ENCODE assay signal across 8 mouse cellular contexts in genomic region chr1:75216797-75217585, GRCm38 (mm10). TPM values are rescaled to one million over a fixed set of nuclear protein-coding genes. Genes with fewer than 3 reads are reported as not detected.
DNase-seq lines count a peak whose midpoint lies in the region; ATAC-seq and TF ChIP-seq lines count a peak whose summit lies in the region.
"Had no signal": no experiment of that assay in that cellular context is flagged by ENCODE, and none has a peak within 500 bp of the region (broad histone marks: within the 10 kb centered on the region; RNA-seq: fewer than 3 reads in every experiment).

No protein-coding gene starts in this region.

- H3K4me2 ChIP-seq in kidney, embryonic 15.5 days, result peak overlapping the region; percentile 98
- H3K4me2 ChIP-seq in midbrain, postnatal 0 days (ENCODE audit: low read depth, low read length, poor library complexity, severe bottlenecking), result no peak overlapping the region

- no peak for TF ChIP-seq CTCF in midbrain, postnatal 0 days (IDR thresholded peaks at IDR 0.05)

- 69% methylated on average over 13 of the region's 13 CpGs for WGBS in kidney, embryonic 15.5 days
- 83% methylated on average over 13 of the region's 13 CpGs for WGBS in midbrain, postnatal 0 days
- WGBS in forebrain, embryonic 10.5 days, result 83% methylated on average over 13 of the region's 13 CpGs

- no peak overlapping the region for H3K9ac ChIP-seq in kidney, embryonic 15.5 days
- no peak overlapping the region for H3K9ac ChIP-seq in midbrain, postnatal 0 days (replicated peaks; ENCODE audit: low read length, poor library complexity, severe bottlenecking)

- DNase-seq in thymus, postnatal 14 days, result peak; percentile 39
- no peak for DNase-seq in thymus, adult 18-20 months
- peak; percentile 49 for DNase-seq in gastrocnemius, postnatal 10 days
- no peak for DNase-seq in midbrain, postnatal 0 days (ENCODE audit: low spot score)
- DNase-seq in forebrain, embryonic 10.5 days (ENCODE audit: extremely low spot score, low spot score), result no peak
- DNase-seq in B cell, adult 2 months, result no peak

- no peak for ATAC-seq in kidney, embryonic 15.5 days (replicated peaks; ENCODE audit: low FRiP score)
- ATAC-seq in midbrain, postnatal 0 days (ENCODE audit: low FRiP score), result no peak

- H3K4me3 ChIP-seq in kidney, embryonic 15.5 days (replicated peaks), result peak overlapping the region; percentile 59
- no peak overlapping the region for H3K4me3 ChIP-seq in midbrain, postnatal 0 days (ENCODE audit: low read depth, low read length)
- no peak overlapping the region for H3K4me3 ChIP-seq in forebrain, embryonic 10.5 days

- H3K36me3 ChIP-seq in kidney, embryonic 15.5 days, result peaks cover 44% of the 10 kb centered on the region
- peaks cover 25% of the 10 kb centered on the region for H3K36me3 ChIP-seq in midbrain, postnatal 0 days (ENCODE audit: insufficient read depth, low read length)
- H3K36me3 ChIP-seq in forebrain, embryonic 10.5 days (replicated peaks), result peaks cover 42% of the 10 kb centered on the region

- H3K27me3 ChIP-seq in kidney, embryonic 15.5 days, result peaks cover 51% of the 10 kb centered on the region
- H3K27me3 ChIP-seq in midbrain, postnatal 0 days (ENCODE audit: insufficient read depth, low read length), result peaks cover 12% of the 10 kb centered on the region
- peaks cover 65% of the 10 kb centered on the region for H3K27me3 ChIP-seq in forebrain, embryonic 10.5 days (ENCODE audit: poor library complexity, severe bottlenecking)

- no peaks in the 10 kb centered on the region for H3K9me3 ChIP-seq in kidney, embryonic 15.5 days (replicated peaks)
- H3K9me3 ChIP-seq in midbrain, postnatal 0 days (ENCODE audit: low read length), result no peaks in the 10 kb centered on the region
- no peaks in the 10 kb centered on the region for H3K9me3 ChIP-seq in forebrain, embryonic 10.5 days

- 0 out of 2 replicates have a peak overlapping the region, but pooled peaks have one; percentile 27 for H3K27ac ChIP-seq in kidney, embryonic 15.5 days
- H3K27ac ChIP-seq in midbrain, postnatal 0 days (ENCODE audit: low read depth, low read length), result no peak overlapping the region
- no peak overlapping the region for H3K27ac ChIP-seq in forebrain, embryonic 10.5 days

- peaks cover 63% of the 10 kb centered on the region for H3K4me1 ChIP-seq in kidney, embryonic 15.5 days
- 0 out of 2 replicates have a peak, but pooled peaks cover 4% of the 10 kb centered on the region for H3K4me1 ChIP-seq in midbrain, postnatal 0 days (ENCODE audit: insufficient read depth, low read length)
- peaks cover 33% of the 10 kb centered on the region for H3K4me1 ChIP-seq in forebrain, embryonic 10.5 days

RNA-seq across cellular contexts. Expression of gene Tuba4a, which starts 2.7 kb away (rescaled TPM):
- 100 to 1,000 TPM; 490 to 573 TPM for total RNA-seq in gastrocnemius, postnatal 10 days (2021)
- 63.8 and 64.3 TPM in 2 replicates for polyA plus RNA-seq in kidney, embryonic 15.5 days (2015; fragmentation: Nextera tagmentation; extraction: Ambion mirVana)
- 99.2 and 165 TPM in 2 replicates for total RNA-seq in midbrain, postnatal 0 days (2014; rRNA removed)
- 87.0 and 115 TPM in 2 replicates for polyA plus RNA-seq in midbrain, postnatal 0 days (2015; fragmentation: Nextera tagmentation; extraction: Ambion mirVana)
- polyA plus RNA-seq in forebrain, embryonic 10.5 days (2016; fragmentation: Nextera tagmentation; extraction: Ambion mirVana), result 11.0 and 13.7 TPM in 2 replicates

RNA-seq across cellular contexts. Expression of gene Stk16, which starts 6.4 kb away (rescaled TPM):
- total RNA-seq in gastrocnemius, postnatal 10 days (2021), result 10 to 100 TPM; 31.8 to 40.3 TPM
- 142 and 148 TPM in 2 replicates for polyA plus RNA-seq in kidney, embryonic 15.5 days (2015; fragmentation: Nextera tagmentation; extraction: Ambion mirVana)
- total RNA-seq in midbrain, postnatal 0 days (2014; rRNA removed), result 98.8 and 130 TPM in 2 replicates
- polyA plus RNA-seq in midbrain, postnatal 0 days (2015; fragmentation: Nextera tagmentation; extraction: Ambion mirVana), result 111 and 113 TPM in 2 replicates
- polyA plus RNA-seq in forebrain, embryonic 10.5 days (2016; fragmentation: Nextera tagmentation; extraction: Ambion mirVana), result 151 and 153 TPM in 2 replicates

RNA-seq across cellular contexts. Expression of gene Glb1l, which starts 6.4 kb away (rescaled TPM):
- total RNA-seq in gastrocnemius, postnatal 10 days (2021), result 1 to 10 TPM; 6.5 to 8.6 TPM
- 44.9 and 45.8 TPM in 2 replicates for polyA plus RNA-seq in kidney, embryonic 15.5 days (2015; fragmentation: Nextera tagmentation; extraction: Ambion mirVana)
- total RNA-seq in midbrain, postnatal 0 days (2014; rRNA removed), result 18.3 and 25.6 TPM in 2 replicates
- polyA plus RNA-seq in midbrain, postnatal 0 days (2015; fragmentation: Nextera tagmentation; extraction: Ambion mirVana), result 18.2 and 18.4 TPM in 2 replicates
- 14.4 and 15.3 TPM in 2 replicates for polyA plus RNA-seq in forebrain, embryonic 10.5 days (2016; fragmentation: Nextera tagmentation; extraction: Ambion mirVana)

RNA-seq across cellular contexts. Expression of gene A630095N17Rik, which starts 14.9 kb away (rescaled TPM):
- total RNA-seq in gastrocnemius, postnatal 10 days (2021), result not detected
- polyA plus RNA-seq in kidney, embryonic 15.5 days (2015; fragmentation: Nextera tagmentation; extraction: Ambion mirVana), result not detected in 2 replicates
- total RNA-seq in midbrain, postnatal 0 days (2014; rRNA removed), result not detected in 2 replicates
- not detected in 2 replicates for polyA plus RNA-seq in midbrain, postnatal 0 days (2015; fragmentation: Nextera tagmentation; extraction: Ambion mirVana)
- polyA plus RNA-seq in forebrain, embryonic 10.5 days (2016; fragmentation: Nextera tagmentation; extraction: Ambion mirVana), result not detected in 2 replicates
- polyA plus RNA-seq: lung, embryonic 16.5 days had no signal

RNA-seq across cellular contexts. Expression of gene Dnajb2, which starts 19.2 kb away (rescaled TPM):
- 10 to 100 TPM; 32.4 to 38.8 TPM for total RNA-seq in gastrocnemius, postnatal 10 days (2021)
- 33.8 and 38.6 TPM in 2 replicates for polyA plus RNA-seq in kidney, embryonic 15.5 days (2015; fragmentation: Nextera tagmentation; extraction: Ambion mirVana)
- 43.6 and 46.7 TPM in 2 replicates for total RNA-seq in midbrain, postnatal 0 days (2014; rRNA removed)
- polyA plus RNA-seq in midbrain, postnatal 0 days (2015; fragmentation: Nextera tagmentation; extraction: Ambion mirVana), result 61.7 and 65.1 TPM in 2 replicates
- polyA plus RNA-seq in forebrain, embryonic 10.5 days (2016; fragmentation: Nextera tagmentation; extraction: Ambion mirVana), result 28.0 and 28.6 TPM in 2 replicates

Comparison
In these comparisons a context has a peak if more than half of its experiments do, and no peak if none do; other contexts are left out.
1. DNase-seq: peak in thymus, postnatal 14 days (single experiment) and gastrocnemius, postnatal 10 days (single experiment); none in thymus, adult 18-20 months (0 of 2), midbrain, postnatal 0 days (single experiment), forebrain, embryonic 10.5 days (single experiment) and B cell, adult 2 months (0 of 2).